Mouse (Mus musculus) 416B (cell line): Measurements from ENCODE around the gene Fam120b.

Source experiments
- DNase-seq: peaks from one replicate; pipeline ENCODE4 v3.0.0; 2011; ENCODE audit warnings: low read depth

Fam120b gene

GRCm38 (mm10) chr17:15395997-15396675, at the start of gene Fam120b:
Fam120b (plus strand) TSS chr17:15396202.
- DNase-seq, result peak; percentile 96

- no peak for DNase-seq
These were observed 45.9 kb upstream of the Fam120b start for GRCm38 (mm10) chr17:15350152-15350551.

GRCm38 (mm10) chr17:15352869-15353610, 43.0 kb upstream of the Fam120b start:
- peak; percentile 24 for DNase-seq

GRCm38 (mm10) chr17:15354006-15354405, 42.0 kb upstream of the Fam120b start:
- no peak for DNase-seq

- DNase-seq, result peak; percentile 21
These were observed 40.9 kb upstream of the Fam120b start for GRCm38 (mm10) chr17:15355072-15355471.

GRCm38 (mm10) chr17:15356526-15356925, 39.5 kb upstream of the Fam120b start:
- no peak for DNase-seq

- no peak for DNase-seq
These were observed 38.9 kb upstream of the Fam120b start for GRCm38 (mm10) chr17:15357071-15357470.

GRCm38 (mm10) chr17:15363656-15364055, 32.3 kb upstream of the Fam120b start:
- no peak for DNase-seq

GRCm38 (mm10) chr17:15365650-15366049, 30.4 kb upstream of the Fam120b start:
- DNase-seq, result peak; percentile 16

- no peak for DNase-seq
These were observed 25.6 kb upstream of the Fam120b start for GRCm38 (mm10) chr17:15370401-15370800.

- DNase-seq, result no peak
These were observed 23.8 kb upstream of the Fam120b start for GRCm38 (mm10) chr17:15371967-15372835.

GRCm38 (mm10) chr17:15372931-15373652, 22.9 kb upstream of the Fam120b start:
- no peak for DNase-seq

GRCm38 (mm10) chr17:15374321-15375141, 21.5 kb upstream of the Fam120b start:
- no peak for DNase-seq

GRCm38 (mm10) chr17:15375224-15375623, 20.8 kb upstream of the Fam120b start:
- no peak for DNase-seq

- no peak for DNase-seq
These were observed 20.1 kb upstream of the Fam120b start for GRCm38 (mm10) chr17:15375701-15376493.

- DNase-seq, result no peak
These were observed 19.4 kb upstream of the Fam120b start, which contains the start of gene Dll1 for GRCm38 (mm10) chr17:15376494-15377181. Dll1 (minus strand) TSS chr17:15376872.

GRCm38 (mm10) chr17:15377901-15378300, 18.1 kb upstream of the Fam120b start:
- peak; percentile 35 for DNase-seq

- DNase-seq, result no peak
These were observed 17.4 kb upstream of the Fam120b start for GRCm38 (mm10) chr17:15378413-15379109.
